Mouse (Mus musculus) cerebellum, adult 18-20 months (tissue): ENCODE measurements around the gene Rnf25.

Experiments
- DNase-seq, 2 experiments: peaks; one replicate each; pipeline ENCODE4 v3.0.0; 2021

Rnf25 gene

GRCm38 (mm10) chr1:74601267-74601962 lies at the start of gene Rnf25, which contains the start of gene Stk36:
Rnf25 (minus strand) TSS chr1:74601397.
Stk36 (plus strand) TSS chr1:74601445.
- DNase-seq = peak; percentile 83 to 90

GRCm38 (mm10) chr1:74643926-74644325 lies 42.7 kb upstream of the Rnf25 start:
- no peak for DNase-seq

- no peak for DNase-seq
These were observed 42.3 kb upstream of the Rnf25 start for GRCm38 (mm10) chr1:74643524-74643923.

GRCm38 (mm10) chr1:74632734-74633133 lies 31.5 kb upstream of the Rnf25 start:
- no peak for DNase-seq

DNA sequence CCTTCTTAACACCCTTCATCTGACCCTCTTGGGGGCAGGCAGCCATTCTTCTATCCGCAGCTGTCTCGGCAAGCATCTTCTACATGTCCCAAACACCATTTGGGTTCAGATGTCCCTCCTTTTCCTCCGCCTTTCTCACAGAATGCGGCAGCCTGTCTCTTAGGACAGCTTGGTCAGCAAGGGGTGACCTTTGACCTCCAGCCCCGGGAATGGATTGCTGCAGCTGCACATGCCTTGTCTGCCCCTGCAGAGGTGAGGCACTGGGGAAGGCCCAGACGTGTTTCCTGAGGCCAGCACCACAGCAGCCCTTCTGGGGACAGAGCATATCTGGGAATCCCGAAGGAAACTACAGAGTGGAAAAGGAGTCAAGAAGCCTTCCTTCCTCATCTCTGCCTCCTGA lies 26.8 kb upstream of the Rnf25 start:
- no peak for DNase-seq

- no peak for DNase-seq
These were observed 24.9 kb upstream of the Rnf25 start for GRCm38 (mm10) chr1:74626076-74626475.

DNA sequence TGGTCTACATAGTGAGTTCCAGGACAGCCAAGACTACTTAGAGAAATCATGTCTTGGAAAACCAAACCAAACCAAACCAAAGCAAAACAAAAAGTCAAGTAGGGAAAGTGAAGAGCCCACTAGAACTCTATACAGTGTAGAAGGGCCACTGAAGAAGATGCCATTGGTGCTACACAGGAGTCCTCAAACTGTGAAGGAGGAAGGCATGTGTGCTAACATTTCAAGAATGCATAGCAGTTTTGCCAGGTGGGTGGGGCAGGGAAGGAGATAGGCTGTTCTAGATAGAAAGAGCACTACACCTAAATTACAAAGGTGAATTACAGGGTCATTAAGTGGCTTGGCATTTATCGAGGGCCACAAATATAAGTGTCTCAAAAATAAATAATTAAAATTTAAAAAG lies 23.0 kb upstream of the Rnf25 start:
- DNase-seq = no peak

DNA sequence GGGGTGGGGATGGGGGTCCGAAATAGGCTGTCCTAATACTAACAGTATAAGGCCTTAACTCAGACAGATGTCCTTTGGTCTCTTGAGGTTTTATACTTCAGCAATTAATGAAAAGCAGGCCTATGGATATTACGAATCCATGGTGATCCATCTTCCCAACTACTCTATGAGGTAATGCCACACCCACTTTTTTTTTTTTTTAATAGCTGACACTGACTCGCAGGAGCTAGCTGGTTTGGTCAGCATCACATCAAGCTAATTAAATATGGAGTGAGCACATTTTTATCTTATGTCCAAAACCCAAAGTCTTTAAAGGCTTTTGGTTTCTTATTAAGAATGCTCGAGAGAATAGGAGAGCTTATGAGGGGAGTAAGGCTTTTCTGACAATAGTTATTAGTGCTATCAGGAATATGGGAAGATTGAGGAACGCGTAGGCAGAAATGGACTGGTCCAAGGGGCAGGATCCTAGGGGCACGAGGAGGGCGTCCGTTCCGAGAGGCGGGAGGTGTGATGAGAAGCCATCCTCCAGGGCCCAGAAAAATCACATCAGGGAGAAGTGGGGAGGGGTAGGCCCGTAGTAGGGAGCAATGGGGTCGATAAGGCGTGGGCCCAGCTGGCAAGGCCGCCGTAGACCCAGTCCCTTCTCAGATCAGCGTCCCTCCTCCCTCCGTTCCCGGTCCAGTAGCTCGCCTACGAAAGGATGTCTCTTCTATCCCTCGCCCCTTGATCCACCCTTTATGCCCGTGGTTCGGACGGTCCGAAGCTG lies 513 bp downstream of the Rnf25 start:
- no peak for DNase-seq

DNA sequence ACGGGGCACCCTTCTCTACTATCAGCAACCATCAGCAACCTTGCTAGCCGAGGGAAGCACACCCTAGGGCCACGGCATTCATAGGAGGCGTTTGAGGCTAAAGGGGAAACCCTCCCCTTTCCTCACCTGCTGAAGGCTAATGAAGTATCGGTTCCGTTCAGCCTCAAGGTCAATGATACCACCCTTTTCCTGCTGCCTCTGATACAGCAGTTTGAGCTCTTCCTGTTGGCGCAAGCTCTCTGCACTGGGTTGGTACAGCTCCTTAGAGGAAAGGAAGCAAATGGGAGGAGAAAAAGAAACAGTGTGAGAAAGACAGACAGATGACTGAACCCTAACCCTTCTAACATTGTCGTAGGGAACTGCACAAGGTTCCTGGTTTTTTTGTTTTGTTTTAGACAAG lies 6.8 kb downstream of the Rnf25 start:
- DNase-seq = no peak

DNA sequence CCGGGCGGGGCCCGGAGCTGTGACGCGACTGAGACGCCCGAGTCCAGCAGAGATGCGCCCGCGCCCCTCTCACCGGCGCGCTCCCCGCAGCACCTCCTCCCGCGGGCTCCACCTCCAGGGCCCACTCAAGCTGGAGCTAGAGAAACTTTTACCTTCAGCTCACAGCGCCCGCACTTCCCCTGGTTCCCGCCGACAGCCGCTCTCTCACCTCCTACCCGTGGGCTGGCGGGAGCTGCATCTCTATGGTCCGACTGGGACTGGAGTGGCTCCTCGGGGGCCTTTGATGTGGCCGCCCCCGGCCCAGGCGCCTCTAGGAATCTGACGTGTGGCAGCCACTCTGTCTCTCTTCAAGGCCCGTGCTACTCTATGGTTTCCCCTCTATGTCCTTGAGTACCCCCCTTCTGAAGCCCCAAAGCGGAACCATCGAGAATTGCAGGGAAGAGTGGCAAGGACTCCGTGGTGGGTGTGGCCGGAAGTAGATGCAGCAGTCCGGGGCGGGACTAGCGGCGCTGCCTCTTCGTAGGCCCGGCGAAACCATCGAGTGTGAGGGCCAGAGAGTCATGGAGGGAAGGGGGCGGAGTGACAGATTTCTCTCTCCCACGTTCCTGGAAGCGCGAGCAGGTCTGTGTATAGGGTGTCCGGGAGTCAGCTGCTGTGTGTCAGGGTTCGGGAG lies 13.3 kb downstream of the Rnf25 start, which contains the start of the genes Zfp142 and Bcs1l:
Gene Zfp142, minus strand, starts transcription at position 474 of the 673 bp plus-strand sequence.
Gene Bcs1l, plus strand, starts transcription at position 517 of the 673 bp plus-strand sequence.
- DNase-seq = peak; percentile 98 to 100

- DNase-seq = no peak
These were observed 13.9 kb downstream of the Rnf25 start for GRCm38 (mm10) chr1:74587233-74587772.

DNA sequence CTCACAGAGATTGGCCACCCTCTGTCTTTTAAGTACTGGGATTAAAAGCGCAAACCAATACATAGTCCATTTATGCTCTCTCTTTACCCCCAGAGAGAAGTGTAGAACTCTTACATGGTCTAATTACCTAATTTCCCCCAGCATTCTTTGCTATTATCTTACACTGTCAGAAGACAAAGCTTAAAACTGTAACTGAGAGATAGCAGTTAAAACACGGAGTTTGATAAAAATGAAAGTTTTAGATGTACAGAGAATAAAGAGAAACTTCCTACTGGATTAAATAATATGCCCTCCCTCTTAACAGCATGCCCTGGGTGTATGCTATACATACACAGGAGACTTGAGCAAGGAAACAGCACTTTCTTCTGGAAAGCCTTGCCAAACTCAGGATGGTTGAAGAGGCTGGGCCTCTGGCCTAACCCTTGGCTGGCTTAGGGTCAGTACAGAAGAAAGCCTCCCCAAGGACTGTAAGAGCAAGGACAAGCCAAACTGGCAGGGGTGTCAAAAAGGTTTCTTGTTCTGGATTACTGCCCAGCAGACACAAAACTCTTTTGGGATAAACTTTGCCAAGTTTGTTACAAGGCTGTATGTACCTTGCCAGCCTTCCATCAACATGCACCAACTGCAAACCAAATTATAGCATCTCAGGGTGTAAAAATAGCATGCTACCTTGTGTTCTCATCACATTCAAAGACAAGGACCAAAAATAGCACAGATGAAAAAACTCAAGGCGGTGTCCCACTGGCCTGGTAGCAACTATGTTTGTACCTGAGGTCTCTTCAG lies 16.4 kb downstream of the Rnf25 start:
- DNase-seq = no peak

DNA sequence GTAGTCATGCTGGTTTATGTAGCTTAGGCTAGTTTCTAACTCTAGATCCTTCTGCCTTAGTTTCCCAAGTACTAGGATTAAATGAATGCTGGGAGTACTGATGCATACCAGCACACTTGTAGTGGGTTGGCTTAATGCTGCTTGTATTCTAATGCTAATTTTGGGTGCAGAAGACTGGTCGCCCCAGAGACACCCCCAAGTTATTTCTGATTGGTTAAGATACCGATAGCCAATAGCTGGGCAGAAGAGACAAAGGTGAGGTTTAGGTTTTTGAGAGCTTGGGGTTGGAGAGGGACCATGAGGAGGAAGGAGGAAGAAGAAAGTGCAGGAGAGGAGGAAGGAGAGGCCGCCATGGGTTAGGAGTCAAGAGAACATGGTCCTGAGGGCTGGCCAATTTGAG lies 18.6 kb downstream of the Rnf25 start:
- DNase-seq = no peak

DNA sequence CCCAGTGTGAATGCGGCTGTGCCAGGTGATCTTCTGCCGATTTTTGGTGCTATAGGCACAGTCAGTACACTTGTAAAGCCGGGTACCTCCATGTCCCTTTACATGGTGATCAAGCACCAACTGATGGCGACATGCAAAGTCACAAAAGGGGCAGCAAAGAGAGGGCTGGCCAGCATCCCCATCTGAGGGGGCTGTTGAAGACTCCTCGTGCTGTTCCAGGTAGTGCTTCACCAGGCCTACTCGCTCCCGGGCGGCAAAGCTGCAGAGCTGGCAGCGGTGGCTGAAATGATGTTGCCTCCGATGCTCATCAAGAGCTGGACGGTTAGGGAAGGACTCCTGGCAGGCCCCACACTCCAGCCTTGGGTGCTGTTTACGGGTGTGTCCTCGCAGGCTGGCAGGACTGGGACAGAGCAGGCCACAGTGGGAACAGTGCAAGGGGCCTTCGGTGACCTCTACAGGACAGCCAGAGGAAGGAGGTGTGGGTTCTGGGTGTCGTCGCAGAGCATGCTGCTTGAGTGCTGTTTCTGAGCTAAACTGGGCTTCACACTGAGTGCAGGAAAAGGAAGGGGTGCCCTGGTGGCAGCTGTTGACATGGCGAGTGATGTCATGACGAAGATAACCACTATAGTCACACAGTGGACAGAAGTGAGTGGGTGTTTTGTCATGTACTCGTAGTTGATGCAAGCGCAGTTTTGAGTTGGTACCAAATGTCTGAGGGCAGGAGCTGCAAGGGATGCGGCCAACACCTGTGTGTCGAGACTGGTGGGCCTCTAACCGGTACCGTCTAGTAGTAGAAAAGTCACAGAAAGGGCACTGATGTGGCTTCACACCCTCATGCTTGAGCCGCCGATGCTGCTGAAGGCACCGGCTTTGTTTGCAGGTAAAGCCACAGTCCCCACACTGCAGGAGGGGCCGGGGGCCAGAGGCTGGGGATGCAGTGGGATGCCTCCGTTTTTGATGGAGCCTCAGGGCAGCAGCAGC lies 31.2 kb downstream of the Rnf25 start:
- DNase-seq = no peak

- DNase-seq = no peak
These were observed 35.4 kb downstream of the Rnf25 start for GRCm38 (mm10) chr1:74565834-74566233.

DNA sequence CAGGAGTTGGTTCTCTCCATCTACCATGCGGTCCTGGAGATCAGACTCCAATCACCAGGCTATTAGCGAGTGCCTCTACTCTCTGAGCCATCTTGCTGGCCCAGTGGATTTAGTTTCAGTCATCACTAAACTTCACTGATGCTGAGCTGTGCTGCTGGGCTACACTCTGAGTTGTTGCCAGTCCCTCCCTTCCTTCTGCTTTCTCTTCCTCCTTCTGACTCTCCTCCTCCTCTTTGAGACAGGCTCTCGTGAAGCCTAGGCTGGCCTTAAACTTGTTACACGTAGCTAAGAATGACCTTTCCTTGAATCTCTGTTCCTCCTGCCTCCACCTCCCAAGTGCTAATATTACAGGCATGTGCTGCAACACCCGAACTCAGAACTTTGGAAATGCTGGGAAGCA lies 42.1 kb downstream of the Rnf25 start:
- no peak for DNase-seq

- no peak for DNase-seq
These were observed 57.0 kb downstream of the Rnf25 start, which contains the start of gene Usp37 for GRCm38 (mm10) chr1:74544184-74544583. Usp37 (minus strand) TSS chr1:74544284.
